Mouse (Mus musculus): ENCODE measurements around the gene Gm20708. TPM values are rescaled to one million over a fixed set of nuclear protein-coding genes. Genes with fewer than 3 reads are reported as not detected.

Gene Gm20708
- polyA plus RNA-seq, 1 experiment from 2014 or later, result 1.8 TPM

GRCm38 (mm10) chr11:117880977-117881358 is 71.5 kb downstream of the Gm20708 start:
- 78% methylated on average over 6 of the region's 6 CpGs for WGBS
- Histone ChIP-seq H3K9me3 (ENCODE audit: control insufficient read depth, low read length) (no peaks in the 10 kb centered on the region), H3K4me3 (ENCODE audit: low read length) (no peak overlapping the region), H3K4me1 (ENCODE audit: control insufficient read depth, insufficient read depth, low read depth, low read length) (peaks cover 24% of the 10 kb centered on the region), H3K9ac (ENCODE audit: low read depth, low read length) (no peak overlapping the region), H3K27me3 (replicated peaks; ENCODE audit: control insufficient read depth, insufficient read depth, low read length) (no peaks in the 10 kb centered on the region; the same call in 1 of the 2 replicates), H3K27ac (ENCODE audit: low read depth, low read length) (no peak overlapping the region; the same call in 1 of the 2 replicates), H3K36me3 (ENCODE audit: control insufficient read depth, insufficient read depth, low read length) (no peaks in the 10 kb centered on the region), H3K4me2 (ENCODE audit: low read length) (no peak overlapping the region)
- ATAC-seq, result no peak

GRCm38 (mm10) chr11:117881787-117882186 is 72.3 kb downstream of the Gm20708 start:
- Histone ChIP-seq H3K36me3 (ENCODE audit: control insufficient read depth, insufficient read depth, low read length) (no peaks in the 10 kb centered on the region), H3K4me2 (ENCODE audit: low read length) (no peak overlapping the region), H3K27me3 (replicated peaks; ENCODE audit: control insufficient read depth, insufficient read depth, low read length) (peaks cover 2% of the 10 kb centered on the region), H3K9me3 (ENCODE audit: control insufficient read depth, low read length) (no peaks in the 10 kb centered on the region), H3K4me1 (ENCODE audit: control insufficient read depth, insufficient read depth, low read depth, low read length) (peaks cover 24% of the 10 kb centered on the region), H3K4me3 (ENCODE audit: low read length) (no peak overlapping the region), H3K27ac (ENCODE audit: low read depth, low read length) (peak overlapping the region; percentile 49; the same call in 1 of the 2 replicates), H3K9ac (ENCODE audit: low read depth, low read length) (0 out of 2 replicates have a peak overlapping the region, but pooled peaks have one; percentile 14)
- WGBS, result 16% methylated on average over 8 of the region's 8 CpGs
- no peak for ATAC-seq

GRCm38 (mm10) chr11:117882208-117882607 is 72.7 kb downstream of the Gm20708 start:
- Histone ChIP-seq H3K4me2 (ENCODE audit: low read length) (no peak overlapping the region), H3K9me3 (ENCODE audit: control insufficient read depth, low read length) (no peaks in the 10 kb centered on the region), H3K4me1 (ENCODE audit: control insufficient read depth, insufficient read depth, low read depth, low read length) (peaks cover 24% of the 10 kb centered on the region), H3K9ac (ENCODE audit: low read depth, low read length) (0 out of 2 replicates have a peak overlapping the region, but pooled peaks have one; percentile 14), H3K27ac (ENCODE audit: low read depth, low read length) (peak overlapping the region; percentile 49; the same call in 1 of the 2 replicates), H3K27me3 (replicated peaks; ENCODE audit: control insufficient read depth, insufficient read depth, low read length) (peaks cover 2% of the 10 kb centered on the region), H3K4me3 (ENCODE audit: low read length) (no peak overlapping the region), H3K36me3 (ENCODE audit: control insufficient read depth, insufficient read depth, low read length) (no peaks in the 10 kb centered on the region)
- 69% methylated on average over 1 of the region's 1 CpGs for WGBS
- no peak for ATAC-seq

GRCm38 (mm10) chr11:117886000-117886399 is 76.5 kb downstream of the Gm20708 start:
- ATAC-seq, result no peak
- Histone ChIP-seq H3K9ac (ENCODE audit: low read depth, low read length) (no peak overlapping the region), H3K4me3 (ENCODE audit: low read length) (no peak overlapping the region), H3K36me3 (ENCODE audit: control insufficient read depth, insufficient read depth, low read length) (no peaks in the 10 kb centered on the region), H3K9me3 (ENCODE audit: control insufficient read depth, low read length) (no peaks in the 10 kb centered on the region), H3K27ac (ENCODE audit: low read depth, low read length) (no peak overlapping the region), H3K27me3 (replicated peaks; ENCODE audit: control insufficient read depth, insufficient read depth, low read length) (peaks cover 3% of the 10 kb centered on the region), H3K4me1 (ENCODE audit: control insufficient read depth, insufficient read depth, low read depth, low read length) (peaks cover 36% of the 10 kb centered on the region), H3K4me2 (ENCODE audit: low read length) (no peak overlapping the region)
- 65% methylated on average over 5 of the region's 5 CpGs for WGBS

GRCm38 (mm10) chr11:117888168-117888852 is 78.8 kb downstream of the Gm20708 start:
- Histone ChIP-seq H3K9me3 (ENCODE audit: control insufficient read depth, low read length) (no peaks in the 10 kb centered on the region), H3K9ac (ENCODE audit: low read depth, low read length) (peak overlapping the region; percentile 8), H3K4me2 (ENCODE audit: low read length) (peak overlapping the region; percentile 39), H3K36me3 (ENCODE audit: control insufficient read depth, insufficient read depth, low read length) (no peaks in the 10 kb centered on the region), H3K4me3 (ENCODE audit: low read length) (no peak overlapping the region), H3K27me3 (replicated peaks; ENCODE audit: control insufficient read depth, insufficient read depth, low read length) (peaks cover 4% of the 10 kb centered on the region), H3K27ac (ENCODE audit: low read depth, low read length) (no peak overlapping the region), H3K4me1 (ENCODE audit: control insufficient read depth, insufficient read depth, low read depth, low read length) (peaks cover 26% of the 10 kb centered on the region)
- ATAC-seq, result no peak
- WGBS, result 24% methylated on average over 20 of the region's 20 CpGs

GRCm38 (mm10) chr11:117888853-117889822 is 79.7 kb downstream of the Gm20708 start:
- Histone ChIP-seq H3K27me3 (replicated peaks; ENCODE audit: control insufficient read depth, insufficient read depth, low read length) (peaks cover 4% of the 10 kb centered on the region), H3K4me2 (ENCODE audit: low read length) (peak overlapping the region; percentile 39), H3K27ac (ENCODE audit: low read depth, low read length) (no peak overlapping the region), H3K9ac (ENCODE audit: low read depth, low read length) (peak overlapping the region; percentile 40), H3K36me3 (ENCODE audit: control insufficient read depth, insufficient read depth, low read length) (no peaks in the 10 kb centered on the region), H3K4me1 (ENCODE audit: control insufficient read depth, insufficient read depth, low read depth, low read length) (peaks cover 26% of the 10 kb centered on the region), H3K9me3 (ENCODE audit: control insufficient read depth, low read length) (no peaks in the 10 kb centered on the region), H3K4me3 (ENCODE audit: low read length) (peak overlapping the region; percentile 4)
- WGBS, result 5% methylated on average over 33 of the region's 33 CpGs
- 0 out of 2 replicates have a peak, but pooled peaks have one; percentile 32 for ATAC-seq

Other genes with a start within 250 kb of the Gm20708 start
- gene Tnrc6c, start 155.4 kb upstream of the Gm20708 start, polyA plus RNA-seq (2015; fragmentation: Nextera tagmentation; extraction: Ambion mirVana), result 18.9 and 21.4 TPM in 2 replicates
- 0.76 and 1.0 TPM in 2 replicates for gene Tmc8, start 27.6 kb upstream of the Gm20708 start, polyA plus RNA-seq (2015; fragmentation: Nextera tagmentation; extraction: Ambion mirVana)
- gene Tmc6, start 27.5 kb upstream of the Gm20708 start, polyA plus RNA-seq (2015; fragmentation: Nextera tagmentation; extraction: Ambion mirVana), result 6.4 and 6.6 TPM in 2 replicates
- gene 6030468B19Rik, start 12.0 kb upstream of the Gm20708 start, polyA plus RNA-seq (2015; fragmentation: Nextera tagmentation; extraction: Ambion mirVana), result not detected in 2 replicates
- 17.4 and 20.9 TPM in 2 replicates for gene Syngr2, start within 50 bp of the Gm20708 start, polyA plus RNA-seq (2015; fragmentation: Nextera tagmentation; extraction: Ambion mirVana)
- 7.0 and 8.5 TPM in 2 replicates for gene Afmid, start 16.3 kb downstream of the Gm20708 start, polyA plus RNA-seq (2015; fragmentation: Nextera tagmentation; extraction: Ambion mirVana)
- 19.6 and 21.2 TPM in 2 replicates for gene Tk1, start 16.4 kb downstream of the Gm20708 start, polyA plus RNA-seq (2015; fragmentation: Nextera tagmentation; extraction: Ambion mirVana)
- 37.9 and 42.9 TPM in 2 replicates for gene Birc5, start 39.6 kb downstream of the Gm20708 start, polyA plus RNA-seq (2015; fragmentation: Nextera tagmentation; extraction: Ambion mirVana)
- 0.08 TPM in 1 of 2 replicates, not detected in the other for gene Tmem235, start 51.1 kb downstream of the Gm20708 start, polyA plus RNA-seq (2015; fragmentation: Nextera tagmentation; extraction: Ambion mirVana)
- 4.5 and 5.5 TPM in 2 replicates for gene Tha1, start 63.8 kb downstream of the Gm20708 start, polyA plus RNA-seq (2015; fragmentation: Nextera tagmentation; extraction: Ambion mirVana)
- gene Socs3, start 160.4 kb downstream of the Gm20708 start, polyA plus RNA-seq (2015; fragmentation: Nextera tagmentation; extraction: Ambion mirVana), result 7.5 and 8.9 TPM in 2 replicates
- 67.3 and 68.4 TPM in 2 replicates for gene Pgs1, start 176.6 kb downstream of the Gm20708 start, polyA plus RNA-seq (2015; fragmentation: Nextera tagmentation; extraction: Ambion mirVana)